Mouse (Mus musculus) intestine, postnatal 0 days (tissue): ENCODE data around the gene Syngr1. TPM values are rescaled to one million over a fixed set of nuclear protein-coding genes. Genes with fewer than 3 reads are reported as not detected.

Experiments
- ATAC-seq: fragments of 200-750 bp; cut with Nextera tagmentation; 2 replicates; pipeline ENCODE4 v1.8.0; 2017; ENCODE audit warnings: mild to moderate bottlenecking, moderate TSS enrichment, moderate library complexity
- H3K27ac ChIP-seq: fragments of 300-500 bp; sonication (generic); 2 replicates; pipeline ENCODE4 v1.5.1; 2014; ENCODE audit warnings: mild to moderate bottlenecking, low read depth, low read length, moderate library complexity
- H3K27me3 ChIP-seq: fragments of 300-500 bp; sonication (generic); replicated peaks from 2 replicates; pipeline ENCODE4 v1.6.1; 2014; ENCODE audit warnings: low read length, mixed read lengths; ENCODE audit not compliant: control insufficient read depth, insufficient read depth
- H3K36me3 ChIP-seq: fragments of 300-500 bp; sonication (generic); 2 replicates; pipeline ENCODE4 v1.6.1; 2014; ENCODE audit warnings: mild to moderate bottlenecking, moderate library complexity; ENCODE audit not compliant: control insufficient read depth, insufficient read depth
- H3K4me1 ChIP-seq: fragments of 300-500 bp; sonication (generic); replicated peaks from 2 replicates; pipeline ENCODE4 v1.6.1; 2014; ENCODE audit warnings: antibody characterized with exemption, low read length, mixed read lengths; ENCODE audit not compliant: control insufficient read depth, insufficient read depth
- H3K4me2 ChIP-seq: fragments of 300-500 bp; sonication (generic); replicated peaks from 2 replicates; pipeline ENCODE4 v1.6.1; 2014; ENCODE audit warnings: low read depth, mild to moderate bottlenecking, moderate library complexity
- H3K4me3 ChIP-seq: fragments of 300-500 bp; sonication (generic); 2 replicates; pipeline ENCODE4 v1.5.1; 2014; ENCODE audit warnings: low read depth, low read length
- H3K9ac ChIP-seq: fragments of 300-500 bp; sonication (generic); 2 replicates; pipeline ENCODE4 v1.6.1; 2014; ENCODE audit warnings: mild to moderate bottlenecking, low read depth, low read length
- H3K9me3 ChIP-seq: fragments of 300-500 bp; sonication (generic); 2 replicates; pipeline ENCODE4 v1.6.1; 2016; ENCODE audit warnings: mixed run types; ENCODE audit not compliant: control insufficient read depth
- CTCF ChIP-seq: sonication (generic); IDR thresholded peaks from 2 replicates; pipeline ENCODE4 v1.5.1; 2016; ENCODE audit warnings: low read depth, mild to moderate bottlenecking, control low read depth, antibody characterized with exemption, moderate library complexity
- WGBS: fragments of 180-500 bp; shearing (Covaris S2); extraction: QIAGEN DNeasy Blood & Tissue Kit; methylation state at CpG from one replicate; pipeline ENCODE4 v1.1.7; 2014; 5-methylcytosine and 5-hydroxymethylcytosine counted together
- polyA plus RNA-seq: library from polyadenylated mRNA; unstranded; fragments of >200 nt; fragmentation: Nextera tagmentation; extraction: Ambion mirVana; gene quantifications from 2 replicates; pipeline ENCODE4 v1.2.1, GENCODE M21; 2015

The Syngr1 gene
- polyA plus RNA-seq, 1 experiment from 2014 or later = 6.8 TPM

DNA sequence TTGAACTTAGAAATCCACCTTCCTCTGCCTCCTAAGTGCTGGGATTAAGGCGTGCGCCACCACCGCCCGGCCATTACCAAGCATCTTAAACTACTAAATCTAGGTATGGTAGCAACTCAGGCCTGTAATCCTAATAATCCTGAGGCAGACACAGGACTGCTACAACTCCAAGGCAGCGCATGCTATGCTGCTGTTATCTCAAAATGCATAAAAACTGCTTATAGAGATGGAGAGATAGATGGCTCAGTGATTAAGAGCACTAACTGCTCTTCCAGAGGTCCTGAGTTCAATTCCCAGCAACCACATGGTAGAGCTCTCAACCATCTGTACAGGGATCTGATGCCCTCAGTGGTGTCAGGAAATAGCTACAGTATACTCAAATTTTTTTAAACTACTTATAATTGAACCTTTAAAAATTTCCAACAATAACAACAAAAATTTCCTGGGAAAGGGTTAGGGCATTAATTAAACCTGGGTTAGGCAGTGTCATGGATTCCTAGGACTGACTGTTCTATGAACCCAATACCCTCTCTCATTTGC is 11.9 kb upstream of the Syngr1 start:
- TF ChIP-seq CTCF = no peak
- no peaks in the 10 kb centered on the region for H3K9me3 ChIP-seq
- no peak overlapping the region for H3K4me3 ChIP-seq
- no peak overlapping the region for H3K4me2 ChIP-seq
- H3K27me3 ChIP-seq = no peaks in the 10 kb centered on the region
- H3K27ac ChIP-seq = no peak overlapping the region
- 0 out of 2 replicates have a peak, but pooled peaks cover 3% of the 10 kb centered on the region for H3K4me1 ChIP-seq
- peaks cover 57% of the 10 kb centered on the region for H3K36me3 ChIP-seq
- no peak for ATAC-seq
- no peak overlapping the region for H3K9ac ChIP-seq
- 77% methylated on average over 5 of the region's 5 CpGs for WGBS

DNA sequence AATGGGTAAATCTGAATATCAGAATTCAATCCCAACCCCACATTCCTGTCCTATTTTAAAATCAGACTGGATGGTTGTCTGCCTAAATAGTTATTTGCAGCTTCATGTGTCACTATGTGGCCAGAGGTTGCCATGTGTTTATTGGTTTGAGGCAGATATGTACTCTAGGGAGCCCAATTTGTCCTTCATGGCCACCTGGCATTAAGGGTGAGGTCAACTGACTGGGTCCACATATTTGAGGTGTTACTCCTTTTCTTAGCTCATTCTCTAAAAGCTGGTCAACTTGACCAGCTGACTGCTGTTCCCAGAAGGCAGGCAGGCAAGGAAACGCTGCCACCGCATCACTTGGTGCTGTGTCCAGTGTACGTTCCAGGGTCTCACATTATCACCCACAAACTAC is 11.2 kb upstream of the Syngr1 start:
- Histone ChIP-seq H3K4me1 (0 out of 2 replicates have a peak, but pooled peaks cover 3% of the 10 kb centered on the region), H3K4me3 (no peak overlapping the region), H3K27ac (no peak overlapping the region), H3K9me3 (no peaks in the 10 kb centered on the region), H3K9ac (no peak overlapping the region), H3K36me3 (peaks cover 57% of the 10 kb centered on the region), H3K27me3 (no peaks in the 10 kb centered on the region), H3K4me2 (0 out of 2 replicates have a peak overlapping the region, but pooled peaks have one; percentile 3)
- no peak for TF ChIP-seq CTCF
- 45% methylated on average over 3 of the region's 3 CpGs for WGBS
- no peak for ATAC-seq

DNA sequence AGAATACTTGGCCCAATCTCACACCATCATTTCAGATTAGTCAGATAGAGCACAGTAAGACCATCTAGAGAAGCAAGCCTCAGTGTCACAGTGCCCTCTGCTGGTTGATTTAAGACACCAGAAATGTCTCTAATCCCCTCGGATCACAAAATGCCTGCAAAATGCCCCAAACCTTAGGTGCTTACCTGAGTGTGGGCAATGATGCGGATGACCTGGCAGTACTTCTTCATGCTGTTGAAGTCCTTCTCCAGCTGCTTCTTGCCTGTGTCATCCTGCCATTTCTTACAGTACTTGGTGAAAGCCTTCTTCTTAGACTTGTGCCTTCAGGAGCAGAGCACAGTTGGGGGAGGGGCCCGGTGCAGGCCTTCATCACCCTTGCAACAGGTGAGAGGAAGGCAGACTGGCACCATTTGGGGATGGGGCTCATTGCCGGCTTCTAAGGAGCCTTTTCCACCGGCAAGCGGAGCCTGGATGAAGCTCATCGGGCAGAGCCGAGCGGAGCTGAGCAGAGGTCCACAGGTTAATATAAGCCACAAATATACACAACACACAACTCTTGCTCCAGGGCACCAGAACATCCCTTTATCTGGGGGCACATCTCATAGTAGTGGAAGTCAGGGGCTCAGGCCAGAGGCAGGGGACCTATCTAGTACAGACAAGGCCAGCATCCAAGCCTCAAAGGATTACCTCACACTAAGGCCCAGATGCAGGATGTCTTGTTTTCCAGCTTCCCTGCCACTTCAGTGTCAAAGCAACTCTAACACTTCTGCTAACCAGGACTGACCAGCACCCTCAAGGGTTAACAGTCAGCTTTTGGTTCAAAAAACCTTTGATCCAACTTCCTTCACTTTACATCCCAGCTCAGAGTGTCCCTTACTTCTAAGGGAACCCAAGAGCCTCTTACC is 10.2 kb upstream of the Syngr1 start:
- H3K9me3 ChIP-seq = no peaks in the 10 kb centered on the region
- WGBS = 31% methylated on average over 9 of the region's 9 CpGs
- 0 out of 2 replicates have a peak overlapping the region, but pooled peaks have one; percentile 64 for H3K9ac ChIP-seq
- H3K36me3 ChIP-seq = peaks cover 57% of the 10 kb centered on the region
- TF ChIP-seq CTCF = peak; percentile 86
- H3K4me1 ChIP-seq = 0 out of 2 replicates have a peak, but pooled peaks cover 3% of the 10 kb centered on the region
- peak overlapping the region; percentile 70 for H3K4me2 ChIP-seq
- no peak overlapping the region for H3K27ac ChIP-seq
- peak overlapping the region; percentile 60 for H3K4me3 ChIP-seq
- no peak for ATAC-seq
- H3K27me3 ChIP-seq = no peaks in the 10 kb centered on the region

DNA sequence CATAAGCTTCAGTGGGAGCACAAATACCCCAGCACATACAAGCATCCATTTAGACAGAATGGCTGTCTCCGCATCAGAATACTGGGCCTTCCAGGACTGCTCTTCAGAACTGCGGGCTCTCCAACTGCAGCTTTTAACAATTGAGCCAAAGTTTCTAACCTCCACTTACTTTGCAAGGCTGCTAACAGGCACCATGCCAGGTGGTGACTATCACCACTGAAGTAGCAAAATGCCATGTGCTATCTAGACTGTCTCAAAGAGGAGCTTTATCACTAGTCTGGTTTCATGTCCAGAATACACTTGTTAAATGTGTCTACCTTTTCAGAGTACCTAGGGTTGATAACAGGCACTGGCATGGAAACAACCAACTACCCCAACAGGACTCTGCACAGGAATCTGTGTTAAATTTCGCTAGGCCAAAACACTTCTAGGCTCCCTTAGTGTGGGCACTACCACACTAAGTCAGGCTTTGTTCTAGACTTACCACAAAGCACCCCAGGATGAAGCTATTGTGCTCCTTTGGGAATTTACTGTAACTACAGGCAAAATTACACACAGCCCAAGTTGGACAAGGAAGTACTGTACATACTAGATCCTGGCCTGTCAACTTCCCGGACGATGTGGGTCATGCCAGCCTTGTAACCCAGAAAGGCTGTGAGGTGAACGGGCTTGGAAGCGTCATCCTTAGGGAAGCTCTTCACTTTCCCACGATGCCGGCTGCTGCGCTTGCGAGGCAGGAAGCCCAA is 9.2 kb upstream of the Syngr1 start:
- ATAC-seq = no peak
- H3K4me3 ChIP-seq = peak overlapping the region; percentile 60
- peak overlapping the region; percentile 64 for H3K9ac ChIP-seq
- 5% methylated on average over 11 of the region's 11 CpGs for WGBS
- no peak for TF ChIP-seq CTCF
- H3K4me2 ChIP-seq = peak overlapping the region; percentile 70
- no peaks in the 10 kb centered on the region for H3K27me3 ChIP-seq
- peaks cover 51% of the 10 kb centered on the region for H3K36me3 ChIP-seq
- no peaks in the 10 kb centered on the region for H3K9me3 ChIP-seq
- H3K4me1 ChIP-seq = 0 out of 2 replicates have a peak, but pooled peaks cover 3% of the 10 kb centered on the region
- peak overlapping the region; percentile 28; the same call in 1 of the 2 replicates for H3K27ac ChIP-seq

DNA sequence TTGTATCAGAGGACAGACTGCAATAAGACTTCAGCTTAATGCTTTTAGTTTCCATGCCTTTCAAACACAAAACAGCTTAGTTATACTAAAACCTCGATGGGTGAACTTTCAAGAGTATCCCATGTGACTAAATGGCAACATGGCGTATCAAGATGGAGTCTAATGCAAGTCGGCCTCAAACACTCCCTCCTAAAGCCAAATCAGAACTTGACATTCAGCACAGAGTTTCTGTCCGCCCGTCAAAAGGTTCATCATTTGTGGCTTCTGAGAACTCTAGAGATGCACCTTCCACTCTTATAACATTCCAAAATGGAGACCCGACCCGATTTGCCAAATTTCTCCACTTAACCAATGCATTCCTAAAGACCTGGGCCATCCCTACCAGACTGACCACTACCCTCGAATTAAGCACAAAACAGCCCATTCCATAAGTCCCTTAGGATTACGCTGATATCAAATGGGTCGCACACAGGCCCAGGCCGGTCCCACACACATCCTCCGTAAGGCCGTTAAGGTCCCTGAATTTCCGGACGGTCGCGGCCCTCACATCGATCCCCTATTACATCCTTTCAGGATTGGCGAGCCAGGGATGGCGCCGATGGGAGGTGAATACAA is 8.4 kb upstream of the Syngr1 start:
- H3K27ac ChIP-seq = peak overlapping the region; percentile 54
- H3K9ac ChIP-seq = peak overlapping the region; percentile 64
- no peaks in the 10 kb centered on the region for H3K27me3 ChIP-seq
- H3K4me3 ChIP-seq = peak overlapping the region; percentile 60
- H3K4me2 ChIP-seq = peak overlapping the region; percentile 70
- H3K36me3 ChIP-seq = peaks cover 44% of the 10 kb centered on the region
- 0 out of 2 replicates have a peak, but pooled peaks cover 3% of the 10 kb centered on the region for H3K4me1 ChIP-seq
- 0% methylated on average over 21 of the region's 21 CpGs for WGBS
- ATAC-seq = no peak; the same call in 1 of the 2 replicates
- TF ChIP-seq CTCF = no peak
- H3K9me3 ChIP-seq = no peaks in the 10 kb centered on the region
